Mouse (Mus musculus): ENCODE data around the gene E430018J23Rik. TPM values are rescaled to one million over a fixed set of nuclear protein-coding genes. Genes with fewer than 3 reads are reported as not detected.

E430018J23Rik gene
- total and polyA plus RNA-seq, 3 experiments = 2.1 to 2.5 TPM; not detected in 1

GRCm38 (mm10) chr7:127421388-127422191 lies 28.2 kb upstream of the E430018J23Rik start, which contains the start of gene Zfp688:
TSS of gene Zfp688 (minus strand) at chr7:127422068.
- Histone ChIP-seq H3K27me3 (ENCODE audit: control insufficient read depth in 1 of 2, insufficient read depth in 2 of 2, low read length in 2 of 2) (no peaks in the 10 kb centered on the region), H3K9ac (ENCODE audit: control insufficient read depth, low read depth, low read length, poor library complexity, severe bottlenecking) (peak within 1 kb of the TSS; percentile 77), H3K4me1 (ENCODE audit: control insufficient read depth in 1 of 2, insufficient read depth in 2 of 2, low read length in 2 of 2) (peaks cover 7 to 22% of the 10 kb centered on the region in 2 experiments), H3K27ac (ENCODE audit: control insufficient read depth, low read depth, low read length) (peak within 1 kb of the TSS; percentile 48), H3K4me3 (ENCODE audit: control insufficient read depth in 1 of 2, insufficient read depth in 1 of 2, low read depth in 2 of 2, low read length in 2 of 2) (peak within 1 kb of the TSS; percentile 69 to 98), H3K9me3 (replicated peaks; ENCODE audit: insufficient read depth, low read length) (no peaks in the 10 kb centered on the region), H3K79me2 (ENCODE audit: control insufficient read depth, insufficient read depth, low read length, poor library complexity) (peaks cover 4% of the 10 kb centered on the region; the same call in 1 of the 2 replicates), H3K36me3 (ENCODE audit: control insufficient read depth in 1 of 2, insufficient read depth in 2 of 2, low read length in 2 of 2) (peaks cover 0 to 23% of the 10 kb centered on the region in 2 experiments; a peak in 2 of 4 replicates)
- DNase-seq (ENCODE audit: low read depth, low spot score) = peak; percentile 95
- TF ChIP-seq MYB (IDR thresholded peaks at IDR 0.05; ENCODE audit: low read depth, low read length) (no peak), ZKSCAN1 (IDR thresholded peaks at IDR 0.05; ENCODE audit: low read depth, low read length) (no peak), NELFE (IDR thresholded peaks at IDR 0.05; ENCODE audit: low read depth, low read length) (peak; percentile 88), CHD1 (IDR thresholded peaks at IDR 0.05; ENCODE audit: low read depth, low read length) (no peak), SMC3 (IDR thresholded peaks at IDR 0.05; ENCODE audit: low read depth, low read length) (no peak), KAT2A (conservative IDR thresholded peaks at IDR 0.05; ENCODE audit: low read depth, low read length) (no peak), USF1 (IDR thresholded peaks at IDR 0.05; ENCODE audit: low read depth, low read length) (0 out of 2 replicates have a peak, but pooled peaks have one; percentile 18), GABPA (IDR thresholded peaks at IDR 0.05; ENCODE audit: low read depth, low read length) (no peak), MAX (IDR thresholded peaks at IDR 0.05; ENCODE audit: low read length) (peak; percentile 72; the same call in 1 of the 2 replicates), NRF1 (IDR thresholded peaks at IDR 0.05; ENCODE audit: insufficient read depth, low read depth, low read length, poor library complexity, severe bottlenecking) (no peak), ELF1 (IDR thresholded peaks at IDR 0.05; ENCODE audit: low read depth, low read length) (peak; percentile 93), HCFC1 (IDR thresholded peaks at IDR 0.05; ENCODE audit: low read depth, low read length) (peak; percentile 79), POLR2A (IDR thresholded peaks at IDR 0.05; ENCODE audit: control insufficient read depth in 1 of 2, insufficient read depth in 1 of 2, low read depth in 1 of 2, low read length in 2 of 2, poor library complexity in 1 of 2) (peak; percentile 76 to 90; a peak in 3 of 4 replicates), UBTF (IDR thresholded peaks at IDR 0.05; ENCODE audit: borderline replicate concordance, insufficient read depth, low read depth, low read length) (no peak), POLR2AphosphoS5 (IDR thresholded peaks at IDR 0.05; ENCODE audit: borderline replicate concordance, low read depth, low read length) (no peak), TCF12 (IDR thresholded peaks at IDR 0.05; ENCODE audit: low read depth, low read length) (peak; percentile 22; the same call in 1 of the 2 replicates), RCOR1 (IDR thresholded peaks at IDR 0.05; ENCODE audit: low read depth, low read length) (0 out of 2 replicates have a peak, but pooled peaks have one; percentile 31), ZC3H11A (IDR thresholded peaks at IDR 0.05; ENCODE audit: low read depth, low read length) (no peak), RAD21 (IDR thresholded peaks at IDR 0.05; ENCODE audit: low read depth, low read length) (no peak), MAFK (IDR thresholded peaks at IDR 0.05; ENCODE audit: borderline replicate concordance, low read depth, low read length) (no peak), MYC (IDR thresholded peaks at IDR 0.05; ENCODE audit: low read depth, low read length) (0 out of 2 replicates have a peak, but pooled peaks have one; percentile 13), POLR2AphosphoS2 (IDR thresholded peaks at IDR 0.05; ENCODE audit: low read length) (peak; percentile 77; the same call in 1 of the 2 replicates), E2F4 (IDR thresholded peaks at IDR 0.05; ENCODE audit: borderline replicate concordance, low read depth, low read length) (peak; percentile 86), ETS1 (IDR thresholded peaks at IDR 0.05; ENCODE audit: low read depth, low read length) (peak; percentile 46; the same call in 1 of the 2 replicates), ZNF384 (IDR thresholded peaks at IDR 0.05; ENCODE audit: low read depth, low read length) (no peak), MXI1 (IDR thresholded peaks at IDR 0.05; ENCODE audit: low read depth, low read length) (peak; percentile 97), JUND (IDR thresholded peaks at IDR 0.05; ENCODE audit: low read depth, low read length) (no peak), USF2 (IDR thresholded peaks at IDR 0.05; ENCODE audit: borderline replicate concordance in 1 of 2, insufficient read depth in 1 of 2, low read depth in 1 of 2, low read length in 2 of 2) (no peak), TBP (IDR thresholded peaks at IDR 0.05; ENCODE audit: low read depth, low read length) (0 out of 2 replicates have a peak, but pooled peaks have one; percentile 41), CTCF (IDR thresholded peaks at IDR 0.05 in 2 of 3, conservative IDR thresholded peaks at IDR 0.05 in 1 of 3; ENCODE audit: control insufficient read depth in 1 of 3, insufficient read depth in 1 of 3, low read depth in 2 of 3, low read length in 3 of 3, poor library complexity in 1 of 3, severe bottlenecking in 1 of 3) (peak in 1 of 3 experiments; percentile 18; a peak in 1 of 6 replicates), MEF2A (IDR thresholded peaks at IDR 0.05; ENCODE audit: extremely low read depth, insufficient replicate concordance, low read depth, low read length, poor library complexity, severe bottlenecking) (no peak), SIN3A (IDR thresholded peaks at IDR 0.05; ENCODE audit: low read length) (peak; percentile 98), EP300 (IDR thresholded peaks at IDR 0.05; ENCODE audit: low read depth in 1 of 2, low read length in 2 of 2) (no peak), ZMIZ1 (IDR thresholded peaks at IDR 0.05; ENCODE audit: low read depth, low read length) (peak; percentile 38; the same call in 1 of the 2 replicates)
